Mouse (Mus musculus) liver, embryonic 12.5 days (tissue): ENCODE results near the gene Aspdh. TPM values are rescaled to one million over a fixed set of nuclear protein-coding genes. Genes with fewer than 3 reads are reported as not detected.

ENCODE experiments used
- ATAC-seq: fragments of 200-750 bp; cut with Nextera tagmentation; 2 replicates; pipeline ENCODE4 v1.8.0; 2017; ENCODE audit warnings: moderate number of reproducible peaks, mild to moderate bottlenecking, moderate library complexity
- H3K27ac ChIP-seq: fragments of 300-500 bp; sonication (generic); 2 replicates; pipeline ENCODE4 v1.5.1; 2016; ENCODE audit warnings: mild to moderate bottlenecking
- H3K27me3 ChIP-seq: fragments of 300-500 bp; sonication (generic); replicated peaks from 2 replicates; pipeline ENCODE4 v1.6.1; 2016; ENCODE audit warnings: mild to moderate bottlenecking, moderate library complexity
- H3K36me3 ChIP-seq: fragments of 300-500 bp; sonication (generic); 2 replicates; pipeline ENCODE4 v1.6.1; 2016; ENCODE audit warnings: mild to moderate bottlenecking, moderate library complexity
- H3K4me1 ChIP-seq: fragments of 300-500 bp; sonication (generic); 2 replicates; pipeline ENCODE4 v1.6.1; 2016
- H3K4me2 ChIP-seq: fragments of 300-500 bp; sonication (generic); 2 replicates; pipeline ENCODE4 v1.6.1; 2016; ENCODE audit warnings: mild to moderate bottlenecking, moderate library complexity
- H3K4me3 ChIP-seq: fragments of 300-500 bp; sonication (generic); 2 replicates; pipeline ENCODE4 v1.5.1; 2016; ENCODE audit warnings: mild to moderate bottlenecking, moderate library complexity
- H3K9ac ChIP-seq: fragments of 300-500 bp; sonication (generic); 2 replicates; pipeline ENCODE4 v1.6.1; 2016; ENCODE audit warnings: mild to moderate bottlenecking, moderate library complexity
- H3K9me3 ChIP-seq: fragments of 300-500 bp; sonication (generic); replicated peaks from 2 replicates; pipeline ENCODE4 v1.6.1; 2016; ENCODE audit warnings: mild to moderate bottlenecking, moderate library complexity
- WGBS: fragments of 180-500 bp; shearing (Covaris S2); methylation state at CpG from one replicate; pipeline ENCODE4 v1.1.7; 2016; ENCODE audit not compliant: insufficient replicate concordance; 5-methylcytosine and 5-hydroxymethylcytosine counted together
- microRNA-seq: library from miRNA; unstranded; fragments of <30 nt; microRNA quantifications from one replicate; pipeline ENCODE4, GENCODE M21; 2017
- polyA plus RNA-seq: library from polyadenylated mRNA; unstranded; fragments of >200 nt; fragmentation: Nextera tagmentation; extraction: Ambion mirVana; gene quantifications from 2 replicates; pipeline ENCODE4 v1.2.1, GENCODE M21; 2016

Aspdh gene
- polyA plus RNA-seq, 1 experiment from 2014 or later: 6.4 TPM

- Histone ChIP-seq H3K4me1 (peaks cover 34% of the 10 kb centered on the region), H3K4me2 (peak within 1 kb of the TSS; percentile 91), H3K9ac (peak within 1 kb of the TSS; percentile 82), H3K27ac (peak within 1 kb of the TSS; percentile 94), H3K4me3 (peak within 1 kb of the TSS; percentile 74), H3K27me3 (peaks cover 28% of the 10 kb centered on the region), H3K36me3 (peaks cover 36% of the 10 kb centered on the region), H3K9me3 (no peaks in the 10 kb centered on the region)
- WGBS: under 1% methylated on average over 58 of the region's 58 CpGs
- peak; percentile 94 for ATAC-seq
These were observed 31.0 kb downstream of the Aspdh start, which contains the start of the genes Emc10 and Fam71e1 for GRCm38 (mm10) chr7:44495992-44496770. Gene Emc10 (minus strand): TSS chr7:44496529. Gene Fam71e1 (plus strand): TSS chr7:44496581.

GRCm38 (mm10) chr7:44496771-44497109 lies 31.5 kb downstream of the Aspdh start:
- Histone ChIP-seq H3K9ac (peak overlapping the region; percentile 71), H3K4me1 (peaks cover 39% of the 10 kb centered on the region), H3K27me3 (peaks cover 33% of the 10 kb centered on the region), H3K4me2 (peak overlapping the region; percentile 91), H3K36me3 (peaks cover 31% of the 10 kb centered on the region), H3K27ac (peak overlapping the region; percentile 94), H3K4me3 (peak overlapping the region; percentile 74), H3K9me3 (no peaks in the 10 kb centered on the region)
- peak; percentile 71 for ATAC-seq
- WGBS: under 1% methylated on average over 25 of the region's 26 CpGs

GRCm38 (mm10) chr7:44497361-44498055 lies 32.3 kb downstream of the Aspdh start:
- peak overlapping the region; percentile 91 for H3K4me2 ChIP-seq
- 75% methylated on average over 10 of the region's 10 CpGs for WGBS
- H3K9me3 ChIP-seq: no peaks in the 10 kb centered on the region
- ATAC-seq: no peak
- peak overlapping the region; percentile 74 for H3K4me3 ChIP-seq
- peak overlapping the region; percentile 71 for H3K9ac ChIP-seq
- H3K4me1 ChIP-seq: peaks cover 39% of the 10 kb centered on the region
- H3K27me3 ChIP-seq: peaks cover 33% of the 10 kb centered on the region
- peaks cover 23% of the 10 kb centered on the region for H3K36me3 ChIP-seq
- peak overlapping the region; percentile 94 for H3K27ac ChIP-seq

DNA sequence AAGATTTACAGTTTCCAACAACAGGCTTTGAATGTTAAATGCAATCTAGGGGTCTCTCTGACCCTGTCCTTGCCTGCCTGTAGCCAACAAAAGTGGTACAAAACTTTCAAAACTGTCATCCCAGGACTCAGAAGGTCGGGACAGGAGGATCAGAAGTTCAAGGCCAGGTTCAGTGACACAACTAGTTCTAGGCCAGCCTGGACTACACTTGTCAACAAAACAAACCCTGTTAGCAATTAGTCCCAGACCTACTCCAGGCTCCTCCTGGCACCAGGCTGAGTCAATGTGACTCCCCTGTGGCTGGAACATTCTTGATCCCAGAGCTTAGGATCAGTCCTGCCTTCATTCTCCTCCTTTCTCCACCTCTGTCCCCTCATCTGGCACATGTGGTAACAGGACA lies 33.7 kb downstream of the Aspdh start:
- peaks cover 39% of the 10 kb centered on the region for H3K4me1 ChIP-seq
- ATAC-seq: no peak
- no peaks in the 10 kb centered on the region for H3K9me3 ChIP-seq
- no peak overlapping the region for H3K4me2 ChIP-seq
- H3K4me3 ChIP-seq: no peak overlapping the region
- no peak overlapping the region for H3K27ac ChIP-seq
- 61% methylated on average over 1 of the region's 1 CpGs for WGBS
- peaks cover 9% of the 10 kb centered on the region for H3K36me3 ChIP-seq
- H3K9ac ChIP-seq: no peak overlapping the region
- H3K27me3 ChIP-seq: peaks cover 41% of the 10 kb centered on the region

- Histone ChIP-seq H3K4me1 (peaks cover 31% of the 10 kb centered on the region), H3K9me3 (peaks cover 3% of the 10 kb centered on the region; the same call in 1 of the 2 replicates), H3K27me3 (peaks cover 44% of the 10 kb centered on the region), H3K36me3 (no peaks in the 10 kb centered on the region), H3K4me2 (no peak overlapping the region), H3K27ac (no peak overlapping the region), H3K9ac (no peak overlapping the region), H3K4me3 (no peak overlapping the region)
- ATAC-seq: no peak
- 39% methylated on average over 20 of the region's 20 CpGs for WGBS
These were observed 34.9 kb downstream of the Aspdh start for GRCm38 (mm10) chr7:44500046-44500445.

DNA sequence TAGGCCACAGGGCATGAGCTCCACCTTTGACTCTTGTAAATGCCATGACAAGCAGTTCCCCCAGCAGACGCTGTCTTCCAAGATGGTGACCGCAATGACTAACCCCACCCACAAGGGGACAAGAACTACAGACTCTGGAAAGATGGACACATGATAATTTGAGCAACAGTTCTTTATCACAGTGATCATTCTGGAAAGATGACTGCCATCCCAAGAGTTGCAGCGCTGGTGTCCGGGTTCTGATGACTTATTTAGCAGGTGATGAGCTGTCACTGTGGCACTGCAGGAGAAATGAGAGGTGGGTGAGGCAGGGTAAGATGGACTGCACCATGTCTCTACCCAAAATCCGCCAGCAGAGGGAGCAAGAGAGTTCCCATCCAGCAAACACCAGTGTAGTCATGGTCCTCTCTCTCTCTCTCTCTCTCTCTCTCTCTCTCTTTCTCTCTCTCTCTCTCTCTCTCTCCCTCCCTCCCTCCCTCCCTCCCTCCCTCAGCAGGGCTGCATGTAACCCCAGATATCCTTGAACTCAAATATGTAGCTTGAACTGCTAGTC lies 36.4 kb downstream of the Aspdh start:
- peaks cover 52% of the 10 kb centered on the region for H3K27me3 ChIP-seq
- no peak overlapping the region for H3K27ac ChIP-seq
- H3K9ac ChIP-seq: no peak overlapping the region
- H3K4me2 ChIP-seq: no peak overlapping the region
- ATAC-seq: no peak
- peaks cover 24% of the 10 kb centered on the region for H3K4me1 ChIP-seq
- H3K4me3 ChIP-seq: no peak overlapping the region
- peaks cover 3% of the 10 kb centered on the region; the same call in 1 of the 2 replicates for H3K9me3 ChIP-seq
- H3K36me3 ChIP-seq: no peaks in the 10 kb centered on the region
- WGBS: 27% methylated on average over 5 of the region's 5 CpGs

DNA sequence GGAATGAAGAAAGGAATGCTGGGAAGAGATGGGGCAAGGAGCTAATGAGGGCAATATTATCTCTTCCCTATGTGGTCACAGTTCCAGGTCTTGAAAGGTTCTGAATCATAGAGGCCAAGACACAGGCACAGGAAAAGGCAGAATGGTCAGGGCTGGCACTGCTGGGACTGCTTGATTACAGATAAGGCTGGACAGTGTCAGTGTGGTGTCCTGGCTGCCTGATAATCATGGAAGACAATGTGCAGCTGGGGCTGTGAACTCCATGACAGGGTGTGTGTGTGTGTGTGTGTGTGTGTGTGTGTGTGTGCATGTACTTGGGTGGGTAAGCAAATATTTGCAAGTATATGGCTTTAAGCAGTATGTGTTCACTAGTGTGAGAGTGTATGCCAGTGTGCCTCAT lies 42.3 kb downstream of the Aspdh start:
- Histone ChIP-seq H3K9ac (no peak overlapping the region), H3K4me3 (no peak overlapping the region), H3K4me2 (no peak overlapping the region), H3K27ac (no peak overlapping the region), H3K36me3 (no peaks in the 10 kb centered on the region), H3K27me3 (peaks cover 72% of the 10 kb centered on the region), H3K4me1 (peaks cover 10% of the 10 kb centered on the region), H3K9me3 (peaks cover 5% of the 10 kb centered on the region; the same call in 1 of the 2 replicates)
- ATAC-seq: peak; percentile 24; the same call in 1 of the 2 replicates

Small RNAs within 50 kb of the gene (microRNA-seq; reads per million reads assigned to microRNA genes)
- 2.5 reads per million for gene Mir7052

Other genes starting within 250 kb of the Aspdh start
- gene Klk1b5, start 249.4 kb upstream of the Aspdh start, polyA plus RNA-seq: not detected in 2 replicates
- gene Klk1, start 240.0 kb upstream of the Aspdh start, polyA plus RNA-seq: not detected in 2 replicates
- 0.08 TPM in 1 of 2 replicates, not detected in the other for gene Gm36864, start 229.2 kb upstream of the Aspdh start, polyA plus RNA-seq
- gene 1700028J19Rik, start 218.7 kb upstream of the Aspdh start, polyA plus RNA-seq: 1.8 and 1.9 TPM in 2 replicates
- 64.3 and 66.7 TPM in 2 replicates for gene 2410002F23Rik, start 218.7 kb upstream of the Aspdh start, polyA plus RNA-seq
- not detected in 2 replicates for gene Acp4, start 208.0 kb upstream of the Aspdh start, polyA plus RNA-seq
- gene Gm15517, start 203.9 kb upstream of the Aspdh start, polyA plus RNA-seq: not detected in 2 replicates
- 0.50 and 0.55 TPM in 2 replicates for gene Clec11a, start 158.5 kb upstream of the Aspdh start, polyA plus RNA-seq
- 0.10 and 0.18 TPM in 2 replicates for gene Shank1, start 155.1 kb upstream of the Aspdh start, polyA plus RNA-seq
- 0.05 and 0.11 TPM in 2 replicates for gene Syt3, start 81.3 kb upstream of the Aspdh start, polyA plus RNA-seq
- 0.38 TPM in 1 of 2 replicates, not detected in the other for gene 1700008O03Rik, start 79.6 kb upstream of the Aspdh start, polyA plus RNA-seq
- 0.07 TPM in 1 of 2 replicates, not detected in the other for gene Lrrc4b, start 36.4 kb upstream of the Aspdh start, polyA plus RNA-seq
- gene Josd2, start 2.6 kb downstream of the Aspdh start, polyA plus RNA-seq: 189 and 194 TPM in 2 replicates
- 70.6 and 74.8 TPM in 2 replicates for gene Emc10, start 31.1 kb downstream of the Aspdh start, polyA plus RNA-seq
- gene Fam71e1, start 31.2 kb downstream of the Aspdh start, polyA plus RNA-seq: 2.8 and 3.3 TPM in 2 replicates
- not detected in 2 replicates for gene Mybpc2, start 59.3 kb downstream of the Aspdh start, polyA plus RNA-seq
- 0.08 TPM in 1 of 2 replicates, not detected in the other for gene Spib, start 66.7 kb downstream of the Aspdh start, polyA plus RNA-seq
- 94.2 and 94.3 TPM in 2 replicates for gene Pold1, start 83.5 kb downstream of the Aspdh start, polyA plus RNA-seq
- 51.9 and 54.1 TPM in 2 replicates for gene Nr1h2, start 88.6 kb downstream of the Aspdh start, polyA plus RNA-seq
- gene Napsa, start 107.0 kb downstream of the Aspdh start, polyA plus RNA-seq: 2.5 and 3.1 TPM in 2 replicates
- gene Kcnc3, start 125.3 kb downstream of the Aspdh start, polyA plus RNA-seq: 0.13 and 0.24 TPM in 2 replicates
- gene Myh14, start 205.5 kb downstream of the Aspdh start, polyA plus RNA-seq: 0.13 and 0.35 TPM in 2 replicates
- gene Izumo2, start 243.4 kb downstream of the Aspdh start, polyA plus RNA-seq: not detected in 2 replicates